Mouse (Mus musculus) heart, embryonic 16.5 days (tissue): ENCODE results near the gene 1700092M07Rik. TPM values are rescaled to one million over a fixed set of nuclear protein-coding genes. Genes with fewer than 3 reads are reported as not detected.
"Not testable (repeated sequence)": the region's sequence is repeated elsewhere in the genome, so short reads cannot be mapped to it uniquely, and the experiment has no call there.

Experiments
- ATAC-seq: fragments of 200-750 bp; cut with Nextera tagmentation; replicated peaks from 2 replicates; pipeline ENCODE4 v1.8.0; 2017; ENCODE audit warnings: moderate number of reproducible peaks; ENCODE audit not compliant: insufficient read depth, low FRiP score; ENCODE audit errors: extremely low read depth
- H3K27ac ChIP-seq: fragments of 300-500 bp; sonication (generic); 2 replicates; pipeline ENCODE4 v1.5.1; 2014; ENCODE audit warnings: mild to moderate bottlenecking, low read length, control low read depth, moderate library complexity
- H3K27me3 ChIP-seq: fragments of 300-500 bp; sonication (generic); 2 replicates; pipeline ENCODE4 v1.6.1; 2014; ENCODE audit warnings: low read length, mixed read lengths; ENCODE audit not compliant: control insufficient read depth, insufficient read depth
- H3K36me3 ChIP-seq: fragments of 300-500 bp; sonication (generic); 2 replicates; pipeline ENCODE4 v1.6.1; 2014; ENCODE audit not compliant: control insufficient read depth, insufficient read depth
- H3K4me1 ChIP-seq: fragments of 300-500 bp; sonication (generic); 2 replicates; pipeline ENCODE4 v1.6.1; 2014; ENCODE audit warnings: low read length, mixed read lengths; ENCODE audit not compliant: control insufficient read depth, insufficient read depth
- H3K4me2 ChIP-seq: fragments of 300-500 bp; sonication (generic); 2 replicates; pipeline ENCODE4 v1.6.1; 2014; ENCODE audit warnings: low read depth, mild to moderate bottlenecking, control low read depth, low read length
- H3K4me3 ChIP-seq: fragments of 300-500 bp; sonication (generic); 2 replicates; pipeline ENCODE4 v1.5.1; 2014; ENCODE audit warnings: mild to moderate bottlenecking, control low read depth, low read length
- H3K9ac ChIP-seq: fragments of 300-500 bp; sonication (generic); 2 replicates; pipeline ENCODE4 v1.6.1; 2014; ENCODE audit warnings: low read length, control low read depth
- H3K9me3 ChIP-seq: fragments of 300-500 bp; sonication (generic); replicated peaks from 2 replicates; pipeline ENCODE4 v1.6.1; 2016; ENCODE audit warnings: low read length; ENCODE audit not compliant: control insufficient read depth
- WGBS: fragments of 180-500 bp; shearing (Covaris S2); extraction: QIAGEN DNeasy Blood & Tissue Kit; methylation state at CpG from one replicate; pipeline ENCODE4 v1.1.7; 2014; 5-methylcytosine and 5-hydroxymethylcytosine counted together
- polyA plus RNA-seq: library from polyadenylated mRNA; unstranded; fragments of >200 nt; fragmentation: Nextera tagmentation; extraction: Ambion mirVana; gene quantifications from 2 replicates; pipeline ENCODE4 v1.2.1, GENCODE M21; 2015

Gene 1700092M07Rik
- polyA plus RNA-seq, 1 experiment from 2014 or later = 0.63 TPM

GRCm38 (mm10) chr19:8722907-8723573 lies 17.5 kb upstream of the 1700092M07Rik start, which contains the start of gene Slc3a2:
Gene Slc3a2 (minus strand): TSS chr19:8723369.
- peak within 1 kb of the TSS; percentile 87 for H3K9ac ChIP-seq
- WGBS = under 1% methylated on average over 50 of the region's 50 CpGs
- peak within 1 kb of the TSS; percentile 80 for H3K4me2 ChIP-seq
- H3K4me1 ChIP-seq = peaks cover 23% of the 10 kb centered on the region
- H3K27me3 ChIP-seq = no peaks in the 10 kb centered on the region
- peak within 1 kb of the TSS; percentile 94 for H3K27ac ChIP-seq
- ATAC-seq = peak; percentile 98
- no peaks in the 10 kb centered on the region for H3K9me3 ChIP-seq
- peaks cover 27% of the 10 kb centered on the region for H3K36me3 ChIP-seq
- H3K4me3 ChIP-seq = peak within 1 kb of the TSS; percentile 76

GRCm38 (mm10) chr19:8723574-8724346 lies 16.8 kb upstream of the 1700092M07Rik start:
- WGBS = 0% methylated on average over 20 of the region's 20 CpGs

GRCm38 (mm10) chr19:8724392-8724791 lies 16.1 kb upstream of the 1700092M07Rik start:
- H3K9me3 ChIP-seq = no peaks in the 10 kb centered on the region
- H3K4me1 ChIP-seq = peaks cover 23% of the 10 kb centered on the region
- H3K36me3 ChIP-seq = peaks cover 27% of the 10 kb centered on the region
- ATAC-seq = no peak
- H3K27ac ChIP-seq = peak overlapping the region; percentile 90; the same call in 1 of the 2 replicates
- peak overlapping the region; percentile 87 for H3K9ac ChIP-seq
- H3K27me3 ChIP-seq = no peaks in the 10 kb centered on the region
- H3K4me3 ChIP-seq = peak overlapping the region; percentile 76
- peak overlapping the region; percentile 80 for H3K4me2 ChIP-seq
- WGBS = 0% methylated on average over 2 of the region's 2 CpGs

More at GRCm38 (mm10) chr19:8723574-8724346, 16.8 kb upstream of the 1700092M07Rik start:
- Histone ChIP-seq H3K27me3 (no peaks in the 10 kb centered on the region), H3K36me3 (peaks cover 27% of the 10 kb centered on the region), H3K4me2 (peak overlapping the region; percentile 80), H3K27ac (peak overlapping the region; percentile 90), H3K4me1 (peaks cover 23% of the 10 kb centered on the region), H3K9me3 (no peaks in the 10 kb centered on the region), H3K4me3 (peak overlapping the region; percentile 76), H3K9ac (peak overlapping the region; percentile 87)
- no peak for ATAC-seq

- H3K9me3 ChIP-seq = no peaks in the 10 kb centered on the region
- H3K4me1 ChIP-seq = peaks cover 23% of the 10 kb centered on the region
- peaks cover 27% of the 10 kb centered on the region for H3K36me3 ChIP-seq
- no peak for ATAC-seq
- H3K9ac ChIP-seq = peak overlapping the region; percentile 87
- H3K4me3 ChIP-seq = peak overlapping the region; percentile 76
- WGBS = 55% methylated on average over 4 of the region's 4 CpGs
- H3K4me2 ChIP-seq = peak overlapping the region; percentile 80
- H3K27me3 ChIP-seq = no peaks in the 10 kb centered on the region
- no peak overlapping the region for H3K27ac ChIP-seq
These were observed 15.4 kb upstream of the 1700092M07Rik start for GRCm38 (mm10) chr19:8725081-8725613.

GRCm38 (mm10) chr19:8726609-8727390 lies 13.7 kb upstream of the 1700092M07Rik start:
- Histone ChIP-seq H3K27me3 (no peaks in the 10 kb centered on the region), H3K4me1 (peaks cover 23% of the 10 kb centered on the region), H3K36me3 (peaks cover 27% of the 10 kb centered on the region), H3K4me2 (no peak overlapping the region), H3K27ac (no peak overlapping the region), H3K4me3 (no peak overlapping the region), H3K9me3 (no peaks in the 10 kb centered on the region), H3K9ac (no peak overlapping the region)
- 31% methylated on average over 3 of the region's 3 CpGs for WGBS
- ATAC-seq = no peak

GRCm38 (mm10) chr19:8727495-8728114 lies 12.9 kb upstream of the 1700092M07Rik start:
- ATAC-seq = no peak
- Histone ChIP-seq H3K27ac (no peak overlapping the region), H3K27me3 (no peaks in the 10 kb centered on the region), H3K9me3 (no peaks in the 10 kb centered on the region), H3K4me3 (no peak overlapping the region), H3K36me3 (peaks cover 27% of the 10 kb centered on the region), H3K9ac (no peak overlapping the region), H3K4me2 (no peak overlapping the region), H3K4me1 (peaks cover 17% of the 10 kb centered on the region)
- 25% methylated on average over 5 of the region's 5 CpGs for WGBS

GRCm38 (mm10) chr19:8728335-8729099 lies 12.0 kb upstream of the 1700092M07Rik start:
- H3K27me3 ChIP-seq, H3K4me3 ChIP-seq, H3K27ac ChIP-seq, ATAC-seq, H3K9me3 ChIP-seq, H3K4me2 ChIP-seq, H3K9ac ChIP-seq: not testable (repeated sequence)
- Histone ChIP-seq H3K36me3 (peaks cover 27% of the 10 kb centered on the region), H3K4me1 (peaks cover 17% of the 10 kb centered on the region)
- 37% methylated on average over 3 of the region's 3 CpGs for WGBS

GRCm38 (mm10) chr19:8734334-8734733 lies 6.2 kb upstream of the 1700092M07Rik start:
- Histone ChIP-seq H3K4me3 (no peak overlapping the region), H3K4me2 (no peak overlapping the region), H3K9ac (no peak overlapping the region), H3K36me3 (peaks cover 14% of the 10 kb centered on the region), H3K27ac (no peak overlapping the region), H3K27me3 (no peaks in the 10 kb centered on the region), H3K9me3 (no peaks in the 10 kb centered on the region), H3K4me1 (peaks cover 8% of the 10 kb centered on the region)
- ATAC-seq = no peak
- WGBS = 49% methylated on average over 3 of the region's 3 CpGs
